Mouse (Mus musculus): ENCODE measurements around the gene 2900026A02Rik.

Gene 2900026A02Rik

DNA sequence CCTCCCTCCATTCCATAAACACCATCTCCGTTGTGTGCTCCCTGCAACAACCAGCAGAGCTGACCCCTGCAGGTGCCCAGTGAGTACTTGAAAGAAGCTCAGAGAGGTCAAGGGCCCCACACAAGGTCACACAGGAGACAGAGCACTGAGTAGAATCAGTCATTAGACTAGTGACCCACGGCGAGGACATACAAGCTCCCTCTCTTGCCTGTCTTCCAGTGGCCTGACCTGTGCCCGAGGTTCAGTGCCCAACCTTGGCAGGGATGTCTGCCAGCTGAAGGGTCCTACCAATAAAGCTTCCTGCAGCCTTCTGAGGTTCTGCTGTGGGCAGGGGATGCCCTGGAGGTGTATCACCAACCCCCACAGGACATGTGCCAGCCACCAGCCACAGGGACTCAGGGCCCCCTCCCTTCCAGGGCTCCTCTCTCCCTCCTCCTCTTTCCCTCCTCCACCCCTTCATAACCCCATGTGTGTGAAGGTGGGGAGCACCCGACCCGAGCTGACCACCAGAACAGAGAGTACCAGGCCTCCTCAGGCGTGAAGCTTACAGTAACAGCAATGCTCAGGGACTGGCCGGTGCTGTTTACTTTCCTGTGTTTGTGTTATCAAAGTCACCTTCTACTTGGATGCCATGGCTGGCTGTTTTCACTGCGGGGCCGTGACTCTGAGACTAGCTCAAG, 8.7 kb downstream of the 2900026A02Rik start:
- no peak for DNase-seq (ENCODE audit: low spot score in 2 of 2)

- no peak for DNase-seq (ENCODE audit: low spot score in 2 of 2)
These were observed 10.7 kb downstream of the 2900026A02Rik start for GRCm38 (mm10) chr5:113210314-113210713.

- DNase-seq (ENCODE audit: low spot score in 2 of 2), result no peak
These were observed 11.1 kb downstream of the 2900026A02Rik start for GRCm38 (mm10) chr5:113209898-113210297.

- DNase-seq (ENCODE audit: low spot score in 2 of 2), result no peak
These were observed 11.7 kb downstream of the 2900026A02Rik start for GRCm38 (mm10) chr5:113209401-113209750.

- no peak for DNase-seq (ENCODE audit: low spot score in 2 of 2)
These were observed 12.2 kb downstream of the 2900026A02Rik start for GRCm38 (mm10) chr5:113208622-113209400.

- DNase-seq (ENCODE audit: low spot score in 2 of 2), result no peak
These were observed 13.0 kb downstream of the 2900026A02Rik start for GRCm38 (mm10) chr5:113208048-113208447.

DNA sequence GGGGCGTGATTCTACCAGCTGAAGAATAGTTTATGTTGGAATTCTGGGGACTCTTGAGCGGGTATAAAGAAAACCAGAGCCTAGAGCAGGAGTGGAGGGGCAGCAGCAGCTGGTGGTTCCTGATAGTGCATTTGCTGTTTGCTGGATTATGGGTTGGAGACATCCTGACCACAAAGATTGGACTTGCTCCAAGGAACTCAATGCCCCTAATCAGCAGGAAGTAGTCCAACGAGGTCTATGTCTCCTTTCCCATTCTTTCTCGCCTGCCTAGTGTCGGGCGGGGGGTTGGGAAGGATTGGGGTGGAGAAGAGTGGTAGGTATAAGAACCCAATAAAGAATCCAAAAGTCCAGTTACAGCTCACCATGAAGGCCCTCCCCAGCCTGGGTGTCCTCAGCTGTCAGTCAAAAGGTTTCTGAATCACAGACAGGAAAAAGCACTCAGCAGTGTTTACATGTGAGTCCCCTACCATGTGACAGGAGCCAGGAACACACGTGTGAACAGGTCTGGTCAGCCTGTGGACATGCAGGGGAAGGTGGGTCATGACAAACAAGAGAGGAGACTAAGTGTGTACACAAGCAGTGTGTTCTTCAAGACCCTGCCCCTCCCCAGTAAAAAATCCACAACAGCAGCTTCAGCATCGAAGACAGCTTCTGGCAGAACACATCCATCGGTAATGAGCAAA, 14.2 kb downstream of the 2900026A02Rik start:
- DNase-seq (ENCODE audit: low spot score in 2 of 2), result no peak

DNA sequence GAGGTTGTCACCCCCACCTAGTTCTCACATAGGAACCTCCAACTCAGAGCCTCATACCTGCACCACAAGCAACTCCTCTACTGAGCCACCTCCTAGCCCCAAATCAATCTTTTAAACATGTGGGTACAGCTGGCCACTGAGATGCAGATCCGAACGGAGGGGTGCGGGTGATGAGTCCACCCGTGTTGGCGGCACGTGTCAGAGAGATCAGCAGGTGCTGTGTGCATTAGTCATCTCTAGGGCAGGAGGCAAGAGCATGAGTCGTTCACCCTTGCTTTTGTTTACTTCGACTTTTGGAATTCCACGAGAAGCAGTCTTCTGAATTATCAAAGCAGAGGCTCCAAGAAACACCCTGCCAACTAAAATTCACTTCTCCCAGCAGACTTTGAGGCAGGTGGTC, 16.8 kb downstream of the 2900026A02Rik start:
- DNase-seq (ENCODE audit: low spot score in 2 of 2), result no peak

- no peak for DNase-seq (ENCODE audit: low spot score in 2 of 2)
These were observed 21.3 kb downstream of the 2900026A02Rik start for GRCm38 (mm10) chr5:113199772-113200134.

GRCm38 (mm10) chr5:113199126-113199771, 21.8 kb downstream of the 2900026A02Rik start:
- no peak for DNase-seq (ENCODE audit: low spot score in 2 of 2)

DNA sequence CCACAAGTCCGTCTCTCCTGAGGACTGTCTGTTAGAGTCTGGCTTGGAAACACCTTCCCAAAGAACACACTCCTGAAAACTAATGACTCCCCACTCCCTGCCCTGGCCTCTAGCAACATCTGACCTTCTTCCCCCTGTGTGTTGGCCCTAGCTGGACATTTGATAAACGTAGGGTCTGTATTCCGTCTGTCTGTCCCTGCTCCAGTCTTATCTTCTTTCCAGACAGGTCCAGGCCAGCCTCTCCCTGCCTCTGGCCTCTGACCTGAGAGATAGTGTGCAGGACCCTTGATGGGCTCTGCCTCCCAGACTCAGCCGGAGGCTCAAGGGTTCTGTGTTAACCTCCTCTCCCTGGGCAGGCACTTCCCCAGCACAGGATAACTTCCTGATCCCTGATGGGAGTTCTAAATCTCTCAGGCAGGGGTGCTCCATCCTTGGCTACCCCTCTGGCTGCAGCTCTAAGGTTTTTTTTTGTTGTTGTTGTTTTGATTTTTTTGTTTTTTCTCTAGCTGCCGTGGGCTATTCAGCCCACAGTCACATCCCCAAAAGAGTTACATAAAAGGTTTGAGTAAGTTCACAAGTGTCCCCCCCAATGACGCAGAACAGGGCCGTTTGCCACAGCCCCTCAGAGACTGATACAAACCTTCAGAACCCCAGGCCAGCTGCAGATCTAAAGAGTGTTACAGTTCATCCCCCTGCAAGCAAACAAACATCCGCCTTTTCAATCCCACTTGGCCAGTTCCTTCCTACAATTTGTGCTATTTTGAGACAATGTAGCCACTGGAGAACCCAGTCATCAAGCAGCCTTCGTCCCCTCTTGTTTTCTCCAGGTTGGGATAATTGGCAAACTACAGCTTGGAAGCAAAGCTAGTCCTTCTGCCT, 23.9 kb downstream of the 2900026A02Rik start:
- DNase-seq (ENCODE audit: low spot score in 2 of 2), result no peak

DNA sequence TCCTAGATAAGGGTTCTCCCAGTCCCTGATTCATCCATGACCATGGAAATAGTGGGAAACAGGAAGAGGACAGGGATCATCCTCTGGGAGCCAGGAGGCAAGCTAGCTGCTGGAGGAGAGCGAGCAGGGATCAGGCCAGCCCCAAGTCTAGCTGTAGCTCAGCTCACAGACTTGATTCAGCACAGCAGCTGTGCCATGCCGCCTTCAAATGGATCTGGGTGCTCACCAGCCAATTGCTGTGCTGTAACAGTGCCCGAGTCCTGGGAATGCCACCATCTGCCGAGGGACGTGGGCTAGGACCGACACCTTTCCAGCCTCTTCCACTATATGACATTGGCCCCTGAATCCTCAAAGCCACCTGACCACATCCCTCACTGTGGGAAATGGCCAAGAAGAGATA, 25.1 kb downstream of the 2900026A02Rik start:
- DNase-seq (ENCODE audit: low spot score in 2 of 2), result no peak

- no peak for DNase-seq (ENCODE audit: low spot score in 2 of 2)
These were observed 25.6 kb downstream of the 2900026A02Rik start for GRCm38 (mm10) chr5:113195451-113195850.

DNA sequence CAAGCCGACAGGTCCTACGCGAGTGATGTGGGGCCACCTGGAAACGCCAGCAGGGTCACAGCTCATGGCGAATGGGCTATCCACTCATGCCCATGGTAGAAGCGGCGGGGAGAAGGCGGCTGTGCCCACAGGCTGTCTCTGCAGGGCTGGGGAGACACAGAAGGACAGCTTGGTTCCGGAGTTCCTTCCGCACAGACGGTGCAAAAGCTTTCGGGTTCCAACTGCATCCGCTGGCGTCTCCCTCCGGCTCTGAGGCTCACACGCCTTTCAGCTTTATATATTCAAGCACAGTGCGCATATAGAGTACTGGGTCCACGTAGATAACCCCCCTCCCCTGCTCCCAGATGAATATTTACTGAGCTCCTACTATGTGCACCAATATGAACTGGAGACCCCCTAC, 27.3 kb downstream of the 2900026A02Rik start:
- DNase-seq (ENCODE audit: low spot score in 2 of 2), result no peak

DNA sequence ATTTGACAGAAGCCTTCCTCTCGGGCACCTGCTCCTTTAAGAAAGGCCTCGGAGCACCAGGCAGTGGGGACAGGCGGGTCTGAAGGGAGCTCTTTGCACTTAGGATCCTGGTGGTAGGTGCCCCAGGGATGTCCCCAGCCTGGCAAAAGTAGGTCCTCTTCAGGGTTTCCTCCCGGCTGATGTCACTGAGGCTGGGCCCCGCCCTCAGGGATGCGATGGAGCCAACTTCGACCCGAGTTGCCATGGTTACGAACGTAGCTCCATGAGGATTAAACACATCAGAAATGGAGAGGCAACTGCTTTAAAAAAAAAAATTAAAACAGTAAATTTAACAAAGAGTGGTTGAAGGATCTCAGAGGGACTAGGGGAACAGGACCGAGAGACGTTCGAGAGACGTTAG, 29.1 kb downstream of the 2900026A02Rik start:
- DNase-seq (ENCODE audit: low spot score in 2 of 2), result no peak

GRCm38 (mm10) chr5:113190558-113190957, 30.5 kb downstream of the 2900026A02Rik start:
- DNase-seq (ENCODE audit: low spot score in 2 of 2), result no peak

- DNase-seq (ENCODE audit: low spot score in 2 of 2), result no peak
These were observed 39.6 kb downstream of the 2900026A02Rik start for GRCm38 (mm10) chr5:113181441-113181840.

GRCm38 (mm10) chr5:113180755-113181154, 40.3 kb downstream of the 2900026A02Rik start:
- DNase-seq (ENCODE audit: low spot score in 2 of 2), result no peak

GRCm38 (mm10) chr5:113179843-113180682, 41.0 kb downstream of the 2900026A02Rik start:
- peak in 1 of 2 experiments; percentile 45 for DNase-seq (ENCODE audit: low spot score in 2 of 2)

- no peak for DNase-seq (ENCODE audit: low spot score in 2 of 2)
These were observed 41.6 kb downstream of the 2900026A02Rik start for GRCm38 (mm10) chr5:113179451-113179842.
